Comparison of ENCODE assay signal across 34 mouse cellular contexts in the genomic region with DNA sequence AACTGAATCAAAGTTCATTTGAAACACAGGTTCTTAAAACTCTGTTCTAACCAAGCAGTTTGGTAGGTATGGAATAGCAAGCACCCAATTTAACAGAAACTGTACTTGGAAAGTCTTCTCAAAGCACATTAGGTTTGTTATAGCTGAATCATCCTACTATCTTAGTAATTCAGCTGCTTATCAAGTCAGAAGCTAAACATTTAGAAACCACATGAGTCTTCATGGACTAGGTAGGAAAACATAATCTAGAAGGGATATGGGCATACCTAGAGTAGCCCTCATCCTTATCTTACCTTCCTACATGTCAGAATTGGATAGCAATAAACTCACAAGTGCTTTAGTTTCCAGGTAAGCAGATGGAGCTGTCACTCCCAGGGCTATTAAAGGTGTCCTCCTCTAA. TPM values are rescaled to one million over a fixed set of nuclear protein-coding genes. Genes with fewer than 3 reads are reported as not detected.
DNase-seq lines count a peak whose midpoint lies in the region; ATAC-seq and TF ChIP-seq lines count a peak whose summit lies in the region.
"Had no signal": no experiment of that assay in that cellular context is flagged by ENCODE, and none has a peak within 500 bp of the region (broad histone marks: within the 10 kb centered on the region; RNA-seq: fewer than 3 reads in every experiment).

No protein-coding gene starts in this region.

- H3K27me3 ChIP-seq in liver, embryonic 14.5 days (ENCODE audit: control insufficient read depth, insufficient read depth, low read length) = no peaks in the 10 kb centered on the region
- H3K27me3 ChIP-seq in liver, embryonic 16.5 days (ENCODE audit: control insufficient read depth, insufficient read depth, low read depth, low read length) = no peaks in the 10 kb centered on the region
- H3K27me3 ChIP-seq: forebrain, embryonic 15.5 days; hindbrain, embryonic 12.5 days; intestine, embryonic 15.5 days; limb, embryonic 12.5 days; midbrain, embryonic 12.5 days; neural tube, embryonic 12.5 days had no signal

- TF ChIP-seq CTCF in liver, embryonic 14.5 days (IDR thresholded peaks at IDR 0.05; ENCODE audit: low read depth) = no peak
- no peak for TF ChIP-seq CTCF in lung, adult 2 months (IDR thresholded peaks at IDR 0.05; ENCODE audit: insufficient read depth, low read length)

- TF ChIP-seq POLR2A in lung, adult 2 months (IDR thresholded peaks at IDR 0.05; ENCODE audit: borderline replicate concordance, extremely low read depth, low read depth, low read length) = no peak

- H3K27ac ChIP-seq in liver, embryonic 14.5 days = no peak overlapping the region
- H3K27ac ChIP-seq in liver, embryonic 16.5 days (ENCODE audit: low read length) = no peak overlapping the region
- H3K27ac ChIP-seq: forebrain, embryonic 10.5 days; forebrain, embryonic 15.5 days; hindbrain, embryonic 12.5 days; hindbrain, postnatal 0 days; intestine, embryonic 15.5 days; left cerebral cortex, adult 2 months; limb, embryonic 12.5 days; midbrain, embryonic 12.5 days; neural tube, embryonic 12.5 days had no signal

- H3K4me3 ChIP-seq in liver, embryonic 14.5 days (ENCODE audit: insufficient read depth in 1 of 2, low read depth in 2 of 2, low read length in 2 of 2) = no peak overlapping the region
- H3K4me3 ChIP-seq in liver, embryonic 16.5 days (ENCODE audit: low read depth, low read length) = no peak overlapping the region
- no peak overlapping the region for H3K4me3 ChIP-seq in lung, adult 2 months (replicated peaks; ENCODE audit: extremely low read depth, low read depth, low read length)
- H3K4me3 ChIP-seq: forebrain, embryonic 10.5 days; forebrain, embryonic 15.5 days; hindbrain, embryonic 12.5 days; intestine, embryonic 15.5 days; left cerebral cortex, adult 2 months; limb, embryonic 12.5 days; midbrain, embryonic 12.5 days; myocyte; neural tube, embryonic 12.5 days had no signal

- H3K4me2 ChIP-seq in liver, embryonic 14.5 days (ENCODE audit: low read depth) = no peak overlapping the region
- H3K4me2 ChIP-seq in liver, embryonic 16.5 days (ENCODE audit: low read depth, low read length) = no peak overlapping the region
- H3K4me2 ChIP-seq: forebrain, embryonic 15.5 days; heart, embryonic 11.5 days; hindbrain, embryonic 12.5 days; intestine, embryonic 15.5 days; limb, embryonic 12.5 days; midbrain, embryonic 12.5 days; neural tube, embryonic 12.5 days had no signal

- H3K9ac ChIP-seq in liver, embryonic 14.5 days (replicated peaks) = no peak overlapping the region
- no peak overlapping the region for H3K9ac ChIP-seq in liver, embryonic 16.5 days (ENCODE audit: low read depth, low read length)
- H3K9ac ChIP-seq: forebrain, embryonic 15.5 days; hindbrain, embryonic 12.5 days; intestine, embryonic 15.5 days; limb, embryonic 12.5 days; midbrain, embryonic 12.5 days; neural tube, embryonic 12.5 days had no signal

- H3K4me1 ChIP-seq in liver, embryonic 14.5 days (replicated peaks; ENCODE audit: control insufficient read depth in 2 of 2, insufficient read depth in 2 of 2, low read length in 1 of 2) = no peaks in the 10 kb centered on the region
- no peaks in the 10 kb centered on the region for H3K4me1 ChIP-seq in liver, embryonic 16.5 days (ENCODE audit: control insufficient read depth, low read depth, low read length)
- no peaks in the 10 kb centered on the region for H3K4me1 ChIP-seq in lung, adult 2 months (ENCODE audit: control insufficient read depth, insufficient read depth, low read length)
- H3K4me1 ChIP-seq: forebrain, embryonic 10.5 days; forebrain, embryonic 15.5 days; hindbrain, embryonic 12.5 days; intestine, embryonic 15.5 days; limb, embryonic 12.5 days; midbrain, embryonic 12.5 days; neural tube, embryonic 12.5 days had no signal

- H3K36me3 ChIP-seq in liver, embryonic 14.5 days (replicated peaks; ENCODE audit: control insufficient read depth, insufficient read depth, low read depth) = peaks cover 3% of the 10 kb centered on the region; the same call in 1 of the 2 replicates
- peaks cover 9% of the 10 kb centered on the region for H3K36me3 ChIP-seq in liver, embryonic 16.5 days (ENCODE audit: control insufficient read depth, insufficient read depth)
- H3K36me3 ChIP-seq: intestine, embryonic 15.5 days had no signal

- no peak; the same call in none of the 2 replicates for TF ChIP-seq EP300 in liver, embryonic 14.5 days (IDR thresholded peaks at IDR 0.05; ENCODE audit: low read depth)

- DNase-seq in liver, embryonic 14.5 days (ENCODE audit: low read depth in 3 of 3, low spot score in 3 of 3) = peak in 2 of 3 experiments; percentile 0 to 13
- no peak for DNase-seq in liver
- DNase-seq in c-Kit-positive CD71-positive TER-119-positive erythroid progenitor cells, embryonic 14.5 days (ENCODE audit: low spot score) = peak; percentile 29
- no peak for DNase-seq in lung, adult 2 months
- DNase-seq in spleen, adult 12 weeks (ENCODE audit: low spot score) = no peak
- no peak for DNase-seq in right cerebral cortex, postnatal 10 days (ENCODE audit: low spot score in 2 of 2)
- DNase-seq: adrenal gland, postnatal 10 days; cerebellum, adult 2 months; cerebellum, postnatal 14 days; gastrocnemius, postnatal 25 days; heart, adult 11 months; heart, postnatal 36 days; kidney, adult 2 months; kidney, postnatal 10 days; lung, adult 18-20 months; lung, postnatal 14 days; right cerebral cortex, adult 18-20 months; right cerebral cortex, postnatal 4 days; thymus, postnatal 4 days had no signal

- peak; percentile 70; the same call in 1 of the 2 replicates for ATAC-seq in liver, embryonic 14.5 days (ENCODE audit: insufficient read depth)
- ATAC-seq in liver, embryonic 16.5 days (ENCODE audit: low read depth) = peak; percentile 59; the same call in 1 of the 2 replicates
- ATAC-seq: CD4-positive, CD25-positive, alpha-beta regulatory T cell, adult 4 months; forebrain, embryonic 15.5 days; hindbrain, postnatal 0 days; intestine, embryonic 15.5 days had no signal

- H3K9me3 ChIP-seq in liver, embryonic 14.5 days (ENCODE audit: control insufficient read depth, low read length) = no peaks in the 10 kb centered on the region
- no peaks in the 10 kb centered on the region for H3K9me3 ChIP-seq in liver, embryonic 16.5 days (replicated peaks; ENCODE audit: control insufficient read depth, low read length)
- H3K9me3 ChIP-seq: forebrain, embryonic 10.5 days; forebrain, embryonic 15.5 days; hindbrain, embryonic 12.5 days; intestine, embryonic 15.5 days; limb, embryonic 12.5 days; midbrain, embryonic 12.5 days; neural tube, embryonic 12.5 days had no signal

RNA-seq across cellular contexts. Expression of a gene that starts 26.1 kb away (rescaled TPM):
- 5.7 and 9.2 TPM in 2 replicates for polyA plus RNA-seq in liver, embryonic 14.5 days (2012; rRNA removed)
- 6.2 and 6.7 TPM in 2 replicates for polyA plus RNA-seq in liver, embryonic 14.5 days (2014; fragmentation: Nextera tagmentation; extraction: Ambion mirVana)
- polyA plus RNA-seq in liver, embryonic 16.5 days (2015; fragmentation: Nextera tagmentation; extraction: Ambion mirVana) = 7.9 and 8.5 TPM in 2 replicates
- 16.3 and 22.0 TPM in 2 replicates for polyA plus RNA-seq in lung, adult 2 months (2012; rRNA removed)

RNA-seq across cellular contexts. Expression of a gene that starts 42.9 kb away (rescaled TPM):
- 2.7 and 4.0 TPM in 2 replicates for polyA plus RNA-seq in liver, embryonic 14.5 days (2012; rRNA removed)
- polyA plus RNA-seq in liver, embryonic 14.5 days (2014; fragmentation: Nextera tagmentation; extraction: Ambion mirVana) = 11.1 and 11.7 TPM in 2 replicates
- 11.2 and 12.0 TPM in 2 replicates for polyA plus RNA-seq in liver, embryonic 16.5 days (2015; fragmentation: Nextera tagmentation; extraction: Ambion mirVana)
- polyA plus RNA-seq in lung, adult 2 months (2012; rRNA removed) = 1.5 and 2.7 TPM in 2 replicates

RNA-seq across cellular contexts. Expression of a gene that starts 42.9 kb away (rescaled TPM):
- 0.02 and 0.03 TPM in 2 replicates for polyA plus RNA-seq in liver, embryonic 14.5 days (2012; rRNA removed)
- polyA plus RNA-seq in liver, embryonic 14.5 days (2014; fragmentation: Nextera tagmentation; extraction: Ambion mirVana) = not detected in 2 replicates
- polyA plus RNA-seq in liver, embryonic 16.5 days (2015; fragmentation: Nextera tagmentation; extraction: Ambion mirVana) = 0.04 TPM in 1 of 2 replicates, not detected in the other
- polyA plus RNA-seq in lung, adult 2 months (2012; rRNA removed) = 0.05 and 0.07 TPM in 2 replicates
- polyA plus RNA-seq: CD4-positive, CD25-positive, alpha-beta regulatory T cell, adult 4 months; heart, embryonic 16.5 days; myocyte; thymus, postnatal 0 days had no signal

RNA-seq across cellular contexts. Expression of a gene that starts 58.1 kb away (rescaled TPM):
- polyA plus RNA-seq in liver, embryonic 14.5 days (2012; rRNA removed) = 14.0 and 25.3 TPM in 2 replicates
- polyA plus RNA-seq in liver, embryonic 14.5 days (2014; fragmentation: Nextera tagmentation; extraction: Ambion mirVana) = 84.8 and 86.8 TPM in 2 replicates
- 104 and 118 TPM in 2 replicates for polyA plus RNA-seq in liver, embryonic 16.5 days (2015; fragmentation: Nextera tagmentation; extraction: Ambion mirVana)
- polyA plus RNA-seq in lung, adult 2 months (2012; rRNA removed) = 1.6 and 1.8 TPM in 2 replicates

Comparison
In these comparisons a context has a peak if more than half of its experiments do, and no peak if none do; other contexts are left out.
1. DNase-seq: peak in liver, embryonic 14.5 days (2 of 3) and c-Kit-positive CD71-positive TER-119-positive erythroid progenitor cells, embryonic 14.5 days (single experiment); none in liver (single experiment), lung, adult 2 months (single experiment), spleen, adult 12 weeks (single experiment) and right cerebral cortex, postnatal 10 days (0 of 2).